Mouse (Mus musculus) testis, postnatal 14 days (tissue): ENCODE results near the gene Ccdc181.

Experiments used
- DNase-seq: peaks from one replicate; pipeline ENCODE4 v3.0.0; 2021; ENCODE audit warnings: low spot score

Gene Ccdc181

GRCm38 (mm10) chr1:164335846-164336245 lies 60.5 kb downstream of the Ccdc181 start:
- no peak for DNase-seq
